Mouse (Mus musculus) lung, embryonic 14.5 days (tissue): Measurements from ENCODE around the gene Olfr873. TPM values are rescaled to one million over a fixed set of nuclear protein-coding genes. Genes with fewer than 3 reads are reported as not detected.
"Not testable (repeated sequence)": the region's sequence is repeated elsewhere in the genome, so short reads cannot be mapped to it uniquely, and the experiment has no call there.

Source experiments
- ATAC-seq: fragments of 200-750 bp; cut with Nextera tagmentation; 2 replicates; pipeline ENCODE4 v1.8.0; 2017; ENCODE audit warnings: mild to moderate bottlenecking, moderate TSS enrichment, moderate library complexity; ENCODE audit not compliant: insufficient read depth
- DNase-seq: peaks from one replicate; pipeline ENCODE4 v3.0.0-alpha.2; 2015
- H3K27ac ChIP-seq: fragments of 300-500 bp; sonication (generic); 2 replicates; pipeline ENCODE4 v1.5.1; 2014; ENCODE audit warnings: low read depth, mild to moderate bottlenecking, moderate library complexity
- H3K27me3 ChIP-seq: fragments of 300-500 bp; sonication (generic); 2 replicates; pipeline ENCODE4 v1.6.1; 2014; ENCODE audit warnings: low read length, control low read depth; ENCODE audit not compliant: insufficient read depth
- H3K36me3 ChIP-seq: fragments of 300-500 bp; sonication (generic); 2 replicates; pipeline ENCODE4 v1.6.1; 2014; ENCODE audit warnings: control low read depth; ENCODE audit not compliant: insufficient read depth
- H3K4me1 ChIP-seq: fragments of 300-500 bp; sonication (generic); 2 replicates; pipeline ENCODE4 v1.6.1; 2014; ENCODE audit warnings: antibody characterized with exemption, control low read depth; ENCODE audit not compliant: insufficient read depth
- H3K4me2 ChIP-seq: fragments of 300-500 bp; sonication (generic); 2 replicates; pipeline ENCODE4 v1.6.1; 2014; ENCODE audit warnings: mild to moderate bottlenecking
- H3K4me3 ChIP-seq: fragments of 300-500 bp; sonication (generic); 2 replicates; pipeline ENCODE4 v1.5.1; 2014; ENCODE audit warnings: low read depth, low read length
- H3K9ac ChIP-seq: fragments of 300-500 bp; sonication (generic); 2 replicates; pipeline ENCODE4 v1.6.1; 2014
- H3K9me3 ChIP-seq: fragments of 300-500 bp; sonication (generic); 2 replicates; pipeline ENCODE4 v1.6.1; 2016; ENCODE audit warnings: low read depth, low read length, control low read depth
- CTCF ChIP-seq: IDR thresholded peaks from 2 replicates; pipeline ENCODE4 v1.5.1; 2016; ENCODE audit warnings: antibody characterized with exemption, low read depth
- WGBS: fragments of 180-500 bp; shearing (Covaris S2); extraction: QIAGEN DNeasy Blood & Tissue Kit; methylation state at CpG from one replicate; pipeline ENCODE4 v1.1.7; 2014; 5-methylcytosine and 5-hydroxymethylcytosine counted together
- polyA plus RNA-seq: library from polyadenylated mRNA; unstranded; fragments of >200 nt; fragmentation: Nextera tagmentation; extraction: Ambion mirVana; gene quantifications from 2 replicates; pipeline ENCODE4 v1.2.1, GENCODE M21; 2014

Gene Olfr873
- not detected in 2 replicates for polyA plus RNA-seq

GRCm38 (mm10) chr9:20298232-20298631, at the start of gene Olfr873:
TSS of gene Olfr873 (plus strand) at chr9:20298532.
- H3K4me2 ChIP-seq, result no peak within 1 kb of the TSS
- no peaks in the 10 kb centered on the region for H3K4me1 ChIP-seq
- TF ChIP-seq CTCF, result no peak
- ATAC-seq (no peak), DNase-seq (no peak)
- no peaks in the 10 kb centered on the region for H3K36me3 ChIP-seq
- H3K9me3 ChIP-seq, result no peaks in the 10 kb centered on the region
- H3K27me3 ChIP-seq, result no peaks in the 10 kb centered on the region
- 86% methylated on average over 1 of the region's 1 CpGs for WGBS
- no peak within 1 kb of the TSS for H3K9ac ChIP-seq
- no peak within 1 kb of the TSS for H3K4me3 ChIP-seq
- no peak within 1 kb of the TSS for H3K27ac ChIP-seq

DNA sequence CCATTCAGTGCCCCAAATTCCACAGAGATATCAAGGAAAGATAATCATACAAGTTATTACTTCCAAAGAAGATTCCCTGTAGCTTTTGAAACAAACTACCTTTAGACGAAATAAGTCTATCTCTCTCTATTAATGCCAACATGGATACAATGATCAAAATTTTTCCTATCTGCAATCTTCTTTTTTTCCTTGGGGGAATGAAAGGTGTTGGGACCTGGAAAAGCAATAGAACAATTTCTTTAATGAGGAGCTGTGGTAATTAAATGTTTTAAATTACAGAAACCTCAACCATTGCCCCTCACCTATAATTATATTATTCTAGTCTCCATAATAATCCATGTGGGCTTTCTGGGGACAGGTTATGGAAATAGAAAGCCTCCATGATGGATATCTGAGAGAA, 16.3 kb upstream of the Olfr873 start, which contains the start of gene Olfr39:
Gene Olfr39 (plus strand): TSS at position 301 of the 400 bp plus-strand sequence.
- no peaks in the 10 kb centered on the region for H3K9me3 ChIP-seq
- H3K4me2 ChIP-seq, result no peak within 1 kb of the TSS
- WGBS, result 65% methylated on average over 1 of the region's 1 CpGs
- no peak for TF ChIP-seq CTCF
- no peaks in the 10 kb centered on the region for H3K27me3 ChIP-seq
- H3K36me3 ChIP-seq, result no peaks in the 10 kb centered on the region
- DNase-seq (no peak), ATAC-seq (no peak)
- H3K9ac ChIP-seq, result no peak within 1 kb of the TSS
- H3K4me3 ChIP-seq, result no peak within 1 kb of the TSS
- no peak within 1 kb of the TSS for H3K27ac ChIP-seq
- no peaks in the 10 kb centered on the region for H3K4me1 ChIP-seq

- not testable (repeated sequence) for H3K4me3 ChIP-seq, H3K9me3 ChIP-seq, H3K27me3 ChIP-seq, H3K27ac ChIP-seq, H3K36me3 ChIP-seq, H3K9ac ChIP-seq, H3K4me2 ChIP-seq, H3K4me1 ChIP-seq, DNase-seq, ATAC-seq
- 79% methylated on average over 5 of the region's 5 CpGs for WGBS
Measured at GRCm38 (mm10) chr9:20295562-20295961, 2.8 kb upstream of the Olfr873 start.

DNA sequence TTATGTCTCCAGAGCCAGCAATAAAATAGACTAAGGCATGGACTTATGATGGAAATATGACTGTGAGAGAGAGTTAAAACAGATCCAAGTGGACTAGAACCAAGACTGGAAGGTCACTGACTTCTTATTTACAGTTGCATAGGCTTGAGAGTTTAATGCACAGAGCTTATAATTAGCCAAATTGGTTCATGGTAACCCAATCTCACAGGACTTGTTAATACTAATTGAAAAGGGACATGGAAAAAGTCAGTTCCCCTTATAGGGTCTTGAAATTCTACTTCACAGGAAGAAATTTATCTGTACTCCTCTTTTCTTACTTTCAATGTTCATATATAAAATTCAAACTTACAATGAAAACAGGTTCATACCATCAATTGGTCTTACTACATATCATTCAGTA, 37.7 kb downstream of the Olfr873 start, which contains the start of gene Olfr18:
Gene Olfr18 (minus strand): TSS at position 101 of the 400 bp plus-strand sequence.
- H3K27ac ChIP-seq, result no peak within 1 kb of the TSS
- no peaks in the 10 kb centered on the region for H3K4me1 ChIP-seq
- no peaks in the 10 kb centered on the region for H3K36me3 ChIP-seq
- no peak for TF ChIP-seq CTCF
- H3K9me3 ChIP-seq, result no peaks in the 10 kb centered on the region
- DNase-seq (no peak), ATAC-seq (no peak)
- H3K4me2 ChIP-seq, result no peak within 1 kb of the TSS
- H3K4me3 ChIP-seq, result no peak within 1 kb of the TSS
- H3K9ac ChIP-seq, result no peak within 1 kb of the TSS
- H3K27me3 ChIP-seq, result no peaks in the 10 kb centered on the region

GRCm38 (mm10) chr9:20348501-20348900, 50.2 kb downstream of the Olfr873 start:
- ATAC-seq, result no peak
- Histone ChIP-seq H3K9me3 (no peaks in the 10 kb centered on the region), H3K27ac (no peak overlapping the region), H3K4me1 (no peaks in the 10 kb centered on the region), H3K4me2 (no peak overlapping the region), H3K4me3 (no peak overlapping the region), H3K36me3 (peaks cover 20% of the 10 kb centered on the region), H3K27me3 (no peaks in the 10 kb centered on the region), H3K9ac (no peak overlapping the region)
- TF ChIP-seq CTCF, result no peak
- DNase-seq, result no peak
- 85% methylated on average over 4 of the region's 4 CpGs for WGBS

Other genes with a start within 250 kb of the Olfr873 start
- gene Olfr867, start 241.0 kb upstream of the Olfr873 start, polyA plus RNA-seq, result not detected in 2 replicates
- not detected in 2 replicates for gene Olfr868, start 199.9 kb upstream of the Olfr873 start, polyA plus RNA-seq
- gene Olfr869, start 169.5 kb upstream of the Olfr873 start, polyA plus RNA-seq, result not detected in 2 replicates
- not detected in 2 replicates for gene Olfr870, start 124.5 kb upstream of the Olfr873 start, polyA plus RNA-seq
- not detected in 2 replicates for gene Olfr871, start 86.3 kb upstream of the Olfr873 start, polyA plus RNA-seq
- gene Olfr872, start 61.4 kb upstream of the Olfr873 start, polyA plus RNA-seq, result not detected in 2 replicates
- gene Olfr39, start 16.2 kb upstream of the Olfr873 start, polyA plus RNA-seq, result not detected in 2 replicates
- gene Olfr18, start 37.6 kb downstream of the Olfr873 start, polyA plus RNA-seq, result not detected in 2 replicates
- 37.8 and 39.7 TPM in 2 replicates for gene Zfp560, start 86.6 kb downstream of the Olfr873 start, polyA plus RNA-seq
- 30.2 and 34.0 TPM in 2 replicates for gene Zfp26, start 161.6 kb downstream of the Olfr873 start, polyA plus RNA-seq
- 23.6 and 26.6 TPM in 2 replicates for gene Zfp426, start 194.2 kb downstream of the Olfr873 start, polyA plus RNA-seq
- 99.6 and 107 TPM in 2 replicates for gene Zfp266, start 222.9 kb downstream of the Olfr873 start, polyA plus RNA-seq